Mouse (Mus musculus): ENCODE data around the gene Cdon.

DNA sequence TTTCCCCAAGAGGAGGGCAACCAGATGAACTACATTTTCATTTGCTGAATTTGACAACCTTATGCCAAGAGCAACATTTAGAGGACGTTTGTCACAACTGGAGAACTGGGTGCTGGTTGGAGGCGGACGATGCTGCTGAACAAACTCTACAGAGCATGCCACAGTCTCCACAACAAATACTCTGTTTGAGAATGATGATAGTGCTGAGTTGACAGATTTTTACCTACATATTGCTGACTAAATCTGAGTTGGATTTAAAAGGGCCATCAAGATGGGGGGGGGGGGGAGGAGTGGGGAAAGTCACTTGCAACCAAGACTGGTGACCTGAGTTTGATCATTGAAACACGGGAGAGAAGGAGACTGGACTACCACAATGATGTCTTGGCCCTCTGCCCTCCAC is 17.4 kb upstream of the Cdon start:
- TF ChIP-seq EP300 (IDR thresholded peaks at IDR 0.05; ENCODE audit: low read depth) (no peak), CTCF (IDR thresholded peaks at IDR 0.05; ENCODE audit: low read depth) (no peak)
